Mouse (Mus musculus) cortical plate, adult 2 months (tissue): Measurements from ENCODE around the gene Cdc42ep4. TPM values are rescaled to one million over a fixed set of nuclear protein-coding genes. Genes with fewer than 3 reads are reported as not detected.

Experiments
- H3K27ac ChIP-seq: fragments of 200-500 bp; 2 replicates; pipeline ENCODE4 v1.5.1; 2012; ENCODE audit warnings: low read length, control low read depth, inconsistent platforms; ENCODE audit not compliant: insufficient read depth
- H3K4me1 ChIP-seq: fragments of 200-500 bp; 2 replicates; pipeline ENCODE4 v1.6.1; 2011; ENCODE audit warnings: low read length; ENCODE audit not compliant: control insufficient read depth, insufficient read depth
- H3K4me3 ChIP-seq: fragments of 200-500 bp; 2 replicates; pipeline ENCODE4 v1.5.1; 2011; ENCODE audit warnings: mild to moderate bottlenecking, low read length, control low read depth; ENCODE audit not compliant: insufficient read depth
- CTCF ChIP-seq: fragments of 200-500 bp; IDR thresholded peaks from 2 replicates; pipeline ENCODE4 v1.5.1; 2011; ENCODE audit warnings: mild to moderate bottlenecking, control low read depth, low read length; ENCODE audit not compliant: insufficient read depth; ENCODE audit errors: extremely low read depth
- POLR2A ChIP-seq: fragments of 200-500 bp; IDR thresholded peaks from 2 replicates; pipeline ENCODE4 v1.6.1; 2011; ENCODE audit warnings: mild to moderate bottlenecking, low read length, control low read depth; ENCODE audit not compliant: insufficient read depth; ENCODE audit errors: extremely low read depth
- polyA plus RNA-seq: library from polyadenylated mRNA; depleted of rRNA; stranded (reverse); fragments of >200 nt; gene quantifications from 2 replicates; pipeline ENCODE4 v1.2.3, GENCODE M21; 2012

The Cdc42ep4 gene
- polyA plus RNA-seq, 1 experiment, result 24.3 TPM

- Histone ChIP-seq H3K4me1 (peaks cover 6% of the 10 kb centered on the region), H3K27ac (no peak overlapping the region), H3K4me3 (no peak overlapping the region)
- TF ChIP-seq POLR2A (no peak), CTCF (no peak)
These were observed 36.6 kb upstream of the Cdc42ep4 start for GRCm38 (mm10) chr11:113788183-113788789.

GRCm38 (mm10) chr11:113787432-113788182, 35.9 kb upstream of the Cdc42ep4 start:
- Histone ChIP-seq H3K27ac (no peak overlapping the region), H3K4me1 (peaks cover 4% of the 10 kb centered on the region), H3K4me3 (no peak overlapping the region)
- TF ChIP-seq POLR2A, result no peak
- no peak for TF ChIP-seq CTCF

GRCm38 (mm10) chr11:113787009-113787408, 35.3 kb upstream of the Cdc42ep4 start:
- H3K27ac ChIP-seq, result no peak overlapping the region
- no peak for TF ChIP-seq CTCF
- TF ChIP-seq POLR2A, result no peak
- H3K4me1 ChIP-seq, result peaks cover 6% of the 10 kb centered on the region

GRCm38 (mm10) chr11:113786395-113786794, 34.7 kb upstream of the Cdc42ep4 start:
- peak overlapping the region; percentile 15 for H3K4me3 ChIP-seq
- TF ChIP-seq CTCF, result no peak
- peaks cover 6% of the 10 kb centered on the region for H3K4me1 ChIP-seq
- peak overlapping the region; percentile 26 for H3K27ac ChIP-seq

More at GRCm38 (mm10) chr11:113787009-113787408, 35.3 kb upstream of the Cdc42ep4 start:
- H3K4me3 ChIP-seq, result no peak overlapping the region

GRCm38 (mm10) chr11:113785406-113786171, 33.9 kb upstream of the Cdc42ep4 start:
- Histone ChIP-seq H3K27ac (peak overlapping the region; percentile 73), H3K4me3 (peak overlapping the region; percentile 15), H3K4me1 (peaks cover 6% of the 10 kb centered on the region)
- TF ChIP-seq CTCF (no peak), POLR2A (0 out of 2 replicates have a peak, but pooled peaks have one; percentile 39)

GRCm38 (mm10) chr11:113784656-113785396, 33.1 kb upstream of the Cdc42ep4 start:
- TF ChIP-seq CTCF (no peak), POLR2A (no peak)
- Histone ChIP-seq H3K4me3 (no peak overlapping the region), H3K4me1 (peaks cover 6% of the 10 kb centered on the region)

GRCm38 (mm10) chr11:113782496-113782895, 30.8 kb upstream of the Cdc42ep4 start:
- Histone ChIP-seq H3K27ac (no peak overlapping the region), H3K4me3 (no peak overlapping the region), H3K4me1 (peaks cover 4% of the 10 kb centered on the region)
- no peak for TF ChIP-seq CTCF
- TF ChIP-seq POLR2A, result no peak

More at GRCm38 (mm10) chr11:113784656-113785396, 33.1 kb upstream of the Cdc42ep4 start:
- 0 out of 2 replicates have a peak overlapping the region, but pooled peaks have one; percentile 1 for H3K27ac ChIP-seq

GRCm38 (mm10) chr11:113782006-113782405, 30.3 kb upstream of the Cdc42ep4 start:
- H3K4me3 ChIP-seq, result no peak overlapping the region
- H3K27ac ChIP-seq, result no peak overlapping the region
- TF ChIP-seq POLR2A (no peak), CTCF (no peak)
- peaks cover 4% of the 10 kb centered on the region for H3K4me1 ChIP-seq

- Histone ChIP-seq H3K27ac (no peak overlapping the region), H3K4me1 (peaks cover 2% of the 10 kb centered on the region; the same call in 1 of the 2 replicates), H3K4me3 (no peak overlapping the region)
- no peak for TF ChIP-seq CTCF
- no peak for TF ChIP-seq POLR2A
These were observed 28.0 kb upstream of the Cdc42ep4 start for GRCm38 (mm10) chr11:113779680-113780041.
